Comparison of ENCODE assay signal across 8 mouse cellular contexts in genomic region chr3:101212403-101213211, GRCm38 (mm10).
DNase-seq lines count a peak whose midpoint lies in the region; ATAC-seq lines count a peak whose summit lies in the region.

No protein-coding gene starts in this region.

- no peak overlapping the region for H3K9ac ChIP-seq in kidney, embryonic 16.5 days (replicated peaks; ENCODE audit: low read length)
- H3K9ac ChIP-seq in forebrain, embryonic 13.5 days: 0 out of 2 replicates have a peak overlapping the region, but pooled peaks have one; percentile 17
- no peak overlapping the region for H3K9ac ChIP-seq in stomach, embryonic 15.5 days

- peaks cover 25% of the 10 kb centered on the region for H3K4me1 ChIP-seq in kidney, embryonic 16.5 days (ENCODE audit: insufficient read depth, low read length)
- H3K4me1 ChIP-seq in forebrain, embryonic 13.5 days: peaks cover 27% of the 10 kb centered on the region
- peaks cover 20% of the 10 kb centered on the region for H3K4me1 ChIP-seq in stomach, embryonic 15.5 days

- H3K4me2 ChIP-seq in kidney, embryonic 16.5 days (replicated peaks; ENCODE audit: low read depth, low read length): 0 out of 2 replicates have a peak overlapping the region, but pooled peaks have one; percentile 2
- peak overlapping the region; percentile 40 for H3K4me2 ChIP-seq in forebrain, embryonic 13.5 days
- no peak overlapping the region for H3K4me2 ChIP-seq in stomach, embryonic 15.5 days

- H3K27ac ChIP-seq in kidney, embryonic 16.5 days (ENCODE audit: low read length): 0 out of 2 replicates have a peak overlapping the region, but pooled peaks have one; percentile 61
- H3K27ac ChIP-seq in forebrain, embryonic 13.5 days: peak overlapping the region; percentile 69
- peak overlapping the region; percentile 75 for H3K27ac ChIP-seq in stomach, embryonic 15.5 days

- H3K9me3 ChIP-seq in kidney, embryonic 16.5 days (ENCODE audit: low read length): no peaks in the 10 kb centered on the region
- no peaks in the 10 kb centered on the region for H3K9me3 ChIP-seq in forebrain, embryonic 13.5 days (replicated peaks)
- no peaks in the 10 kb centered on the region for H3K9me3 ChIP-seq in stomach, embryonic 15.5 days

- no peak overlapping the region for H3K4me3 ChIP-seq in kidney, embryonic 16.5 days (ENCODE audit: low read length)
- no peak overlapping the region for H3K4me3 ChIP-seq in forebrain, embryonic 13.5 days
- no peak overlapping the region for H3K4me3 ChIP-seq in stomach, embryonic 15.5 days (replicated peaks)

- no peaks in the 10 kb centered on the region for H3K36me3 ChIP-seq in kidney, embryonic 16.5 days (ENCODE audit: insufficient read depth, low read length)
- no peaks in the 10 kb centered on the region for H3K36me3 ChIP-seq in forebrain, embryonic 13.5 days (ENCODE audit: poor library complexity, severe bottlenecking)
- H3K36me3 ChIP-seq in stomach, embryonic 15.5 days: no peaks in the 10 kb centered on the region

- no peaks in the 10 kb centered on the region for H3K27me3 ChIP-seq in kidney, embryonic 16.5 days (ENCODE audit: insufficient read depth, low read length)
- H3K27me3 ChIP-seq in forebrain, embryonic 13.5 days: no peaks in the 10 kb centered on the region
- H3K27me3 ChIP-seq in stomach, embryonic 15.5 days (replicated peaks): no peaks in the 10 kb centered on the region

- ATAC-seq in kidney, embryonic 16.5 days (ENCODE audit: low FRiP score, low TSS enrichment): peak; percentile 70
- peak; percentile 91 for ATAC-seq in forebrain, embryonic 13.5 days
- peak; percentile 57 for ATAC-seq in stomach, embryonic 15.5 days (ENCODE audit: insufficient read depth, low FRiP score, low read depth)

- DNase-seq in kidney, adult 8-10 months: no peak
- peak; percentile 40 for DNase-seq in ZHBTc4 (ENCODE audit: low read depth, low spot score)
- peak; percentile 39 for DNase-seq in heart, postnatal 25 days (ENCODE audit: low spot score)
- peak; percentile 9 for DNase-seq in lung, postnatal 36 days
- DNase-seq in spleen, adult 18-20 months: no peak

- intact Hi-C loops in heart, postnatal 25 days (cut with DNase I): loop anchor here (5.0 kb wide), 1 partner anchor 85 kb away; no protein-coding TSS in a partner anchor

- 9% methylated on average over 12 of the region's 12 CpGs for WGBS in kidney, embryonic 16.5 days
- WGBS in forebrain, embryonic 13.5 days: 12% methylated on average over 12 of the region's 12 CpGs
- WGBS in stomach, embryonic 15.5 days: 18% methylated on average over 12 of the region's 12 CpGs

Comparison
In these comparisons a context has a peak if more than half of its experiments do, and no peak if none do; other contexts are left out.
1. DNase-seq: peak in ZHBTc4 (single experiment), heart, postnatal 25 days (single experiment) and lung, postnatal 36 days (single experiment); none in kidney, adult 8-10 months (0 of 2) and spleen, adult 18-20 months (0 of 2).
2. Peak in every context shown above with its lines, with median percentiles within 50 percentile points of each other: ATAC-seq and H3K27ac ChIP-seq.